Mouse (Mus musculus) erythroid progenitor cell, adult 5-6 weeks (primary cell): Measurements from ENCODE around the gene Maml3. TPM values are rescaled to one million over a fixed set of nuclear protein-coding genes. Genes with fewer than 3 reads are reported as not detected.

ENCODE experiments used
- total RNA-seq, 2 experiments: library from RNA; stranded (forward) in 1 of 2; stranded (reverse) in 1 of 2; fragments of 150-400 nt in 1 of 2; fragments of 186-747, 209-891 nt in 1 of 2; gene quantifications; 2 replicates each; pipeline versions ENCODE4 v1.2.3 to v1.2.4; 2015 to 2017; ENCODE audit warnings: low replicate concordance in 2 of 2

Maml3 gene
- total RNA-seq, 2 experiments from 2014 or later: 0.15 to 0.84 TPM

Other genes with a start within 250 kb of the Maml3 start
- 10.5 and 11.3 TPM in 2 replicates for gene Foxo1, start 163.3 kb upstream of the Maml3 start, total RNA-seq (2015; ENCODE audit: low replicate concordance)
- gene Foxo1, start 163.3 kb upstream of the Maml3 start, total RNA-seq (2017; ENCODE audit: low replicate concordance): 0.90 and 0.91 TPM in 2 replicates